In genomic region chr13:95685736-95686135, GRCm38 (mm10) we compare ENCODE assay signal across 12 mouse cellular contexts. TPM values are rescaled to one million over a fixed set of nuclear protein-coding genes. Genes with fewer than 3 reads are reported as not detected.
A peak's percentile ranks its signal among the peaks of the same experiment; 100 is the strongest.
DNase-seq lines count a peak whose midpoint lies in the region; TF ChIP-seq lines count a peak whose summit lies in the region.
"Had no signal": no experiment of that assay in that cellular context is flagged by ENCODE, and none has a peak within 500 bp of the region (broad histone marks: within the 10 kb centered on the region; RNA-seq: fewer than 3 reads in every experiment).

No protein-coding gene starts in this region.

- TF ChIP-seq EP300 in MEL (IDR thresholded peaks at IDR 0.05; ENCODE audit: low read depth in 1 of 2, low read length in 2 of 2): peak; percentile 96 to 99

- no peak overlapping the region for H3K9ac ChIP-seq in MEL (ENCODE audit: control insufficient read depth, low read depth, low read length, poor library complexity, severe bottlenecking)
- H3K9ac ChIP-seq: heart, embryonic 12.5 days; hindbrain, embryonic 15.5 days; stomach, embryonic 15.5 days had no signal

- no peaks in the 10 kb centered on the region for H3K9me3 ChIP-seq in MEL (replicated peaks; ENCODE audit: insufficient read depth, low read length)
- H3K9me3 ChIP-seq: heart, embryonic 12.5 days; hindbrain, embryonic 15.5 days; stomach, embryonic 15.5 days had no signal

- no peaks in the 10 kb centered on the region for H3K27me3 ChIP-seq in MEL (ENCODE audit: control insufficient read depth in 1 of 2, insufficient read depth in 2 of 2, low read length in 2 of 2)
- H3K27me3 ChIP-seq: heart, embryonic 12.5 days; hindbrain, embryonic 15.5 days; stomach, embryonic 15.5 days had no signal

- H3K27ac ChIP-seq in MEL (ENCODE audit: control insufficient read depth, low read depth, low read length): peak overlapping the region; percentile 8; the same call in 1 of the 2 replicates
- H3K27ac ChIP-seq in layer of hippocampus, adult 2 months: no peak overlapping the region
- H3K27ac ChIP-seq: hindbrain, embryonic 15.5 days; stomach, embryonic 15.5 days had no signal

- no peak for TF ChIP-seq CTCF in MEL (IDR thresholded peaks at IDR 0.05 in 2 of 3, conservative IDR thresholded peaks at IDR 0.05 in 1 of 3; ENCODE audit: control insufficient read depth in 1 of 3, insufficient read depth in 1 of 3, low read depth in 2 of 3, low read length in 3 of 3, poor library complexity in 1 of 3, severe bottlenecking in 1 of 3)
- TF ChIP-seq CTCF in layer of hippocampus, adult 2 months (conservative IDR thresholded peaks at IDR 0.05): no peak

- H3K36me3 ChIP-seq in MEL (ENCODE audit: control insufficient read depth in 1 of 2, insufficient read depth in 2 of 2, low read length in 2 of 2): peaks cover 0 to 26% of the 10 kb centered on the region in 2 experiments; a peak in 2 of 4 replicates
- H3K36me3 ChIP-seq: hindbrain, embryonic 15.5 days had no signal

- H3K4me3 ChIP-seq in MEL (ENCODE audit: control insufficient read depth in 1 of 2, insufficient read depth in 1 of 2, low read depth in 2 of 2, low read length in 2 of 2): no peak overlapping the region
- H3K4me3 ChIP-seq in layer of hippocampus, adult 2 months: no peak overlapping the region
- H3K4me3 ChIP-seq: heart, embryonic 12.5 days; hindbrain, embryonic 15.5 days; stomach, embryonic 15.5 days had no signal

- peaks cover 11 to 29% of the 10 kb centered on the region in 2 experiments for H3K4me1 ChIP-seq in MEL (ENCODE audit: control insufficient read depth in 1 of 2, insufficient read depth in 2 of 2, low read length in 2 of 2)
- H3K4me1 ChIP-seq: hindbrain, embryonic 15.5 days; stomach, embryonic 15.5 days had no signal

- no peak for TF ChIP-seq RAD21 in MEL (IDR thresholded peaks at IDR 0.05; ENCODE audit: low read depth, low read length)

- TF ChIP-seq POLR2A in MEL (IDR thresholded peaks at IDR 0.05; ENCODE audit: control insufficient read depth in 1 of 2, insufficient read depth in 1 of 2, low read depth in 1 of 2, low read length in 2 of 2, poor library complexity in 1 of 2): no peak

- no peaks in the 10 kb centered on the region for H3K79me2 ChIP-seq in MEL (ENCODE audit: control insufficient read depth, insufficient read depth, low read length, poor library complexity)

- peak; percentile 88 for DNase-seq in 416B (ENCODE audit: low read depth)
- DNase-seq in MEL (ENCODE audit: low read depth, low spot score): peak; percentile 96
- DNase-seq in lung, postnatal 25 days (ENCODE audit: low spot score): peak; percentile 65
- DNase-seq in spleen, adult 18-20 months: peak; percentile 31 to 49
- no peak for DNase-seq in layer of hippocampus, adult 2 months (ENCODE audit: low spot score in 2 of 2)
- no peak for DNase-seq in right cerebral cortex, postnatal 4 days
- DNase-seq in frontal cortex, postnatal 14 days (ENCODE audit: low spot score in 2 of 2): no peak
- DNase-seq in urinary bladder, adult 18-20 months (ENCODE audit: low spot score in 2 of 2): no peak
- DNase-seq: cerebellum, postnatal 36 days had no signal

TF ChIP-seq in MEL, 35 proteins besides CTCF, POLR2A, EP300 and RAD21:
- no peak for TF ChIP-seq UBTF (IDR thresholded peaks at IDR 0.05; ENCODE audit: borderline replicate concordance, insufficient read depth, low read depth, low read length)
- no peak for TF ChIP-seq MAZ (IDR thresholded peaks at IDR 0.05; ENCODE audit: low read depth, low read length)
- TF ChIP-seq RCOR1 (IDR thresholded peaks at IDR 0.05; ENCODE audit: low read depth, low read length): peak; percentile 100
- TF ChIP-seq HCFC1 (IDR thresholded peaks at IDR 0.05; ENCODE audit: low read depth, low read length): no peak
- no peak for TF ChIP-seq KAT2A (conservative IDR thresholded peaks at IDR 0.05; ENCODE audit: low read depth, low read length)
- TF ChIP-seq ELF1 (IDR thresholded peaks at IDR 0.05; ENCODE audit: low read depth, low read length): peak; percentile 44; the same call in 1 of the 2 replicates
- peak; percentile 90 for TF ChIP-seq TAL1 (IDR thresholded peaks at IDR 0.05; ENCODE audit: low read length)
- TF ChIP-seq MXI1 (IDR thresholded peaks at IDR 0.05; ENCODE audit: low read depth, low read length): peak; percentile 59; the same call in 1 of the 2 replicates
- peak; percentile 76 for TF ChIP-seq SIN3A (IDR thresholded peaks at IDR 0.05; ENCODE audit: low read length)
- no peak for TF ChIP-seq ZC3H11A (IDR thresholded peaks at IDR 0.05; ENCODE audit: low read depth, low read length)
- no peak for TF ChIP-seq ZMIZ1 (IDR thresholded peaks at IDR 0.05; ENCODE audit: low read depth, low read length)
- no peak for TF ChIP-seq MEF2A (IDR thresholded peaks at IDR 0.05; ENCODE audit: extremely low read depth, insufficient replicate concordance, low read depth, low read length, poor library complexity, severe bottlenecking)
- peak; percentile 60; the same call in 1 of the 2 replicates for TF ChIP-seq MAFK (IDR thresholded peaks at IDR 0.05; ENCODE audit: borderline replicate concordance, low read depth, low read length)
- peak; percentile 72; the same call in 1 of the 2 replicates for TF ChIP-seq BHLHE40 (IDR thresholded peaks at IDR 0.05; ENCODE audit: borderline replicate concordance, low read depth, low read length)
- TF ChIP-seq GATA1 (IDR thresholded peaks at IDR 0.05; ENCODE audit: low read depth, low read length): peak; percentile 97
- TF ChIP-seq TCF12 (IDR thresholded peaks at IDR 0.05; ENCODE audit: low read depth, low read length): peak; percentile 93
- no peak for TF ChIP-seq ZKSCAN1 (IDR thresholded peaks at IDR 0.05; ENCODE audit: low read depth, low read length)
- no peak for TF ChIP-seq POLR2AphosphoS2 (IDR thresholded peaks at IDR 0.05; ENCODE audit: low read length)
- no peak for TF ChIP-seq GABPA (IDR thresholded peaks at IDR 0.05; ENCODE audit: low read depth, low read length)
- no peak for TF ChIP-seq NELFE (IDR thresholded peaks at IDR 0.05; ENCODE audit: low read depth, low read length)
- peak; percentile 72; the same call in 1 of the 2 replicates for TF ChIP-seq JUND (IDR thresholded peaks at IDR 0.05; ENCODE audit: low read depth, low read length)
- peak; percentile 93 for TF ChIP-seq ETS1 (IDR thresholded peaks at IDR 0.05; ENCODE audit: low read depth, low read length)
- TF ChIP-seq USF2 (IDR thresholded peaks at IDR 0.05; ENCODE audit: borderline replicate concordance in 1 of 2, insufficient read depth in 1 of 2, low read depth in 1 of 2, low read length in 2 of 2): no peak
TF ChIP-seq in MEL: peak in this region for 11.

RNA-seq across cellular contexts. Expression of gene F2rl2, which starts 10.9 kb away (rescaled TPM):
- 0.07 TPM in 1 of 2 replicates, not detected in the other for total RNA-seq in MEL (2012; rRNA removed)
- under 1 TPM in 1 of 2 experiments, not detected in 1; 0.04 TPM for polyA plus RNA-seq in MEL (2012; ENCODE audit: insufficient read depth in 1 of 2, insufficient read length in 2 of 2, low read depth in 1 of 2, low replicate concordance in 2 of 2, missing spikeins in 1 of 2)
- under 1 TPM; 0.15 to 0.17 TPM for total RNA-seq in layer of hippocampus, adult 2 months (2021)

Comparison
In these comparisons a context has a peak if more than half of its experiments do, and no peak if none do; other contexts are left out.
1. DNase-seq: peak in 416B (single experiment), MEL (single experiment), lung, postnatal 25 days (single experiment) and spleen, adult 18-20 months (2 of 2); none in layer of hippocampus, adult 2 months (0 of 2), right cerebral cortex, postnatal 4 days (single experiment), frontal cortex, postnatal 14 days (0 of 2) and urinary bladder, adult 18-20 months (0 of 2).